Mouse (Mus musculus) liver, embryonic 14 days (tissue): ENCODE results near the gene Dcaf4. TPM values are rescaled to one million over a fixed set of nuclear protein-coding genes. Genes with fewer than 3 reads are reported as not detected.

Experiments used
- polyA plus RNA-seq: library from polyadenylated mRNA; depleted of rRNA; stranded (reverse); fragments of >200 nt; gene quantifications from 2 replicates; pipeline ENCODE4 v1.2.3, GENCODE M21; 2012; rRNA removed

Dcaf4 gene
- 8.0 and 9.9 TPM in 2 replicates for polyA plus RNA-seq

GRCm38 (mm10) chr12:83520311-83520890, at the start of gene Dcaf4:
Dcaf4 (plus strand) TSS chr12:83520466.

GRCm38 (mm10) chr12:83487476-83487991, 32.7 kb upstream of the Dcaf4 start, which contains the start of gene Dpf3:
Dpf3 (minus strand) TSS chr12:83487716.

Other genes starting within 250 kb of the Dcaf4 start
- 3.1 and 4.3 TPM in 2 replicates for gene Dpf3, start 32.8 kb upstream of the Dcaf4 start, polyA plus RNA-seq
- 6.6 and 7.0 TPM in 2 replicates for gene Zfyve1, start 76.8 kb downstream of the Dcaf4 start, polyA plus RNA-seq
- gene Rbm25, start 110.8 kb downstream of the Dcaf4 start, polyA plus RNA-seq: 47.3 and 47.9 TPM in 2 replicates
- gene Psen1, start 167.7 kb downstream of the Dcaf4 start, polyA plus RNA-seq: 7.4 and 8.0 TPM in 2 replicates
- 0.90 and 1.1 TPM in 2 replicates for gene Papln, start 243.2 kb downstream of the Dcaf4 start, polyA plus RNA-seq